Mouse (Mus musculus) embryonic fibroblast, embryonic 13.5 days (primary cell): ENCODE data around the gene Rnf227.

ENCODE experiments used
- CTCF ChIP-seq: IDR thresholded peaks from 2 replicates; pipeline ENCODE4 v1.5.1; 2011; ENCODE audit warnings: mild to moderate bottlenecking, control low read depth, low read length, moderate library complexity, borderline replicate concordance; ENCODE audit not compliant: insufficient read depth
- POLR2A ChIP-seq: IDR thresholded peaks from 2 replicates; pipeline ENCODE4 v1.6.1; 2011; ENCODE audit warnings: low read depth, mild to moderate bottlenecking, control low read depth, low read length, moderate library complexity

DNA sequence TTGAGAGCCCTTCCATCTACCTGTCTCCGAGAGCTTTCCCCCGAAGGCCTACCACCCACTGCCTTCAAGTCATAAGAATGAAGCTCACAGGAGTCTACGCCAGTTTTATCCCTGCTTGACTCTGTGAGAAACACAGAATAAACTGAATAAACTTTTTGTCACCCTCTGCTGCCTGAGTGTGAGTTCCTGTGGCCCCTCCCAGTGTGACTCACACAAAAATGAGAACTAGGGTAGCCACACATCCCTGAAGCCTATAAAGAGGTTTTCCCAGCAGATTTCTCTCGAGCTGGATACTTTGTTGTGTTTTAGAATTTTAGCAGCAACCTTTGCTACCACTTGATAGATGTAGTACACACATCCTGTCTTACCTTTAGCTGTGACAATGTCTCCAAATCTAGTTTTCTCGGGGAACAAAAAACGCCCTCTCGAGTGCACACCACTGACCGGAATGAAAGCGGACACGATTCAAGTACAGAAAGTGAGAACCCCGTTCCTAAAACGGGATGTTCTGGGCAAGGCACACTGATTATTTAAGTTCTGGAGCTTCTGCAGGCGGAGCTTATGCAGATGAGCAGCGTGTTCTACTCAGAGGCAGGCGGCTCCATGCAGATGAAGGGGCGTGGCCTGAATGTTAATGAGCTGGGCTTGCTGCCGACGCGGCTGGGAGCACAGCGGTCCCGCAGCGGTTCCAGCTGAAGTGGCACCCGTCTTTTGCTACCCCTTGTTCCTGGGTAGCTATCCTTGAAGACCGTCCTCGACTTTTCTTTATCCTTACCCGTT is 14.4 kb upstream of the Rnf227 start, which contains the start of gene Kcnab3:
- peak; percentile 78 for TF ChIP-seq POLR2A
- no peak for TF ChIP-seq CTCF
